Mouse (Mus musculus) MEL (cell line): ENCODE measurements around the gene Slc34a1.

Source experiments
- CTCF ChIP-seq, 3 experiments: IDR thresholded peaks in 2 of 3; conservative IDR thresholded peaks in 1 of 3; 2 replicates each; pipeline ENCODE4 v1.5.1; 2011 to 2012; ENCODE audit warnings: low read length in 3 of 3, low read depth in 2 of 3, mild to moderate bottlenecking in 2 of 3, improper control_type of control experiment in 1 of 3, inconsistent platforms in 1 of 3, mixed read lengths in 1 of 3, moderate library complexity in 1 of 3; ENCODE audit not compliant: control insufficient read depth in 1 of 3, insufficient read depth in 1 of 3, poor library complexity in 1 of 3, severe bottlenecking in 1 of 3
- ELF1 ChIP-seq: IDR thresholded peaks from 2 replicates; pipeline ENCODE4 v1.6.1; 2014; ENCODE audit warnings: low read depth, mild to moderate bottlenecking, inconsistent platforms, low read length, improper control_type of control experiment, moderate library complexity
- EP300 ChIP-seq, 2 experiments: IDR thresholded peaks; 2 replicates each; pipeline ENCODE4 v1.6.1; 2011; ENCODE audit warnings: improper control_type of control experiment in 2 of 2, low read length in 2 of 2, low read depth in 1 of 2, mild to moderate bottlenecking in 1 of 2
- ETS1 ChIP-seq: IDR thresholded peaks from 2 replicates; pipeline ENCODE4 v1.6.1; 2012; ENCODE audit warnings: low read depth, mild to moderate bottlenecking, inconsistent platforms, low read length, improper control_type of control experiment, moderate library complexity
- GATA1 ChIP-seq: IDR thresholded peaks from 2 replicates; pipeline ENCODE4 v1.6.1; 2011; ENCODE audit warnings: low read depth, low read length, improper control_type of control experiment
- KAT2A ChIP-seq: conservative IDR thresholded peaks from 2 replicates; pipeline ENCODE4 v1.6.1; 2012; ENCODE audit warnings: low read depth, low read length, improper control_type of control experiment, inconsistent platforms
- POLR2A ChIP-seq, 2 experiments: IDR thresholded peaks; 2 replicates each; pipeline ENCODE4 v1.6.1; 2011 to 2012; ENCODE audit warnings: low read length in 2 of 2, mild to moderate bottlenecking in 2 of 2, control low read depth in 1 of 2, improper control_type of control experiment in 1 of 2, low read depth in 1 of 2, moderate library complexity in 1 of 2; ENCODE audit not compliant: control insufficient read depth in 1 of 2, insufficient read depth in 1 of 2, poor library complexity in 1 of 2
- RCOR1 ChIP-seq: IDR thresholded peaks from 2 replicates; pipeline ENCODE4 v1.6.1; 2012; ENCODE audit warnings: low read depth, mild to moderate bottlenecking, inconsistent platforms, low read length, improper control_type of control experiment
- TCF12 ChIP-seq: IDR thresholded peaks from 2 replicates; pipeline ENCODE4 v1.6.1; 2014; ENCODE audit warnings: low read depth, mild to moderate bottlenecking, inconsistent platforms, low read length, improper control_type of control experiment, moderate library complexity

- TF ChIP-seq TCF12 (no peak), CTCF (IDR thresholded peaks at IDR 0.05 in 2 of 3, conservative IDR thresholded peaks at IDR 0.05 in 1 of 3; ENCODE audit: control insufficient read depth in 1 of 3, insufficient read depth in 1 of 3, low read depth in 2 of 3, low read length in 3 of 3, poor library complexity in 1 of 3, severe bottlenecking in 1 of 3) (no peak), KAT2A (no peak), ELF1 (no peak), POLR2A (IDR thresholded peaks at IDR 0.05; ENCODE audit: control insufficient read depth in 1 of 2, insufficient read depth in 1 of 2, low read depth in 1 of 2, low read length in 2 of 2, poor library complexity in 1 of 2) (no peak), EP300 (IDR thresholded peaks at IDR 0.05; ENCODE audit: low read depth in 1 of 2, low read length in 2 of 2) (no peak), RCOR1 (no peak), GATA1 (no peak), ETS1 (no peak)
Observed at GRCm38 (mm10) chr13:55449205-55449604, 51.2 kb downstream of the Slc34a1 start.
